Mouse (Mus musculus) small intestine, adult 2 months (tissue): ENCODE results near the gene 4921524J17Rik. TPM values are rescaled to one million over a fixed set of nuclear protein-coding genes. Genes with fewer than 3 reads are reported as not detected.

Experiments used
- H3K27ac ChIP-seq: fragments of 200-500 bp; 2 replicates; pipeline ENCODE4 v1.5.1; 2012; ENCODE audit warnings: low read depth, low read length, control low read depth, inconsistent platforms; ENCODE audit not compliant: insufficient read depth
- H3K27me3 ChIP-seq: fragments of 200-500 bp; 2 replicates; pipeline ENCODE4 v1.6.1; 2012; ENCODE audit warnings: mild to moderate bottlenecking, moderate library complexity, low read length, inconsistent platforms; ENCODE audit not compliant: control insufficient read depth, insufficient read depth
- H3K36me3 ChIP-seq: fragments of 200-500 bp; 2 replicates; pipeline ENCODE4 v1.6.1; 2012; ENCODE audit warnings: mild to moderate bottlenecking, low read length, control low read depth, inconsistent platforms; ENCODE audit not compliant: control insufficient read depth, insufficient read depth
- H3K4me1 ChIP-seq: fragments of 200-500 bp; 2 replicates; pipeline ENCODE4 v1.6.1; 2012; ENCODE audit warnings: low read length, inconsistent platforms, mixed read lengths; ENCODE audit not compliant: control insufficient read depth, insufficient read depth, insufficient read length
- H3K4me3 ChIP-seq: fragments of 200-500 bp; 2 replicates; pipeline ENCODE4 v1.5.1; 2012; ENCODE audit warnings: low read depth, mild to moderate bottlenecking, control low read depth, inconsistent platforms, low read length, moderate library complexity
- CTCF ChIP-seq: fragments of 200-500 bp; IDR thresholded peaks from 2 replicates; pipeline ENCODE4 v1.5.1; 2012; ENCODE audit warnings: low read depth, mild to moderate bottlenecking, control low read depth, inconsistent platforms, low read length, moderate library complexity, mixed read lengths; ENCODE audit not compliant: insufficient replicate concordance, insufficient read length; ENCODE audit errors: extremely low read depth
- POLR2A ChIP-seq: fragments of 200-500 bp; IDR thresholded peaks from 2 replicates; pipeline ENCODE4 v1.6.1; 2012; ENCODE audit warnings: low read depth, mild to moderate bottlenecking, control low read depth, inconsistent platforms, low read length, moderate library complexity
- WGBS: fragments of 180-500 bp; shearing (Covaris S2); methylation state at CpG from one replicate; pipeline ENCODE4 v1.1.7; 2018; 5-methylcytosine and 5-hydroxymethylcytosine counted together
- polyA plus RNA-seq: library from polyadenylated mRNA; depleted of rRNA; stranded (reverse); fragments of >200 nt; gene quantifications from 2 replicates; pipeline ENCODE4 v1.2.3, GENCODE M21; 2012

The 4921524J17Rik gene
- polyA plus RNA-seq, 1 experiment: 1.3 TPM

- H3K36me3 ChIP-seq: peaks cover 4% of the 10 kb centered on the region; the same call in 1 of the 2 replicates
- TF ChIP-seq POLR2A: no peak
- TF ChIP-seq CTCF: no peak
- WGBS: 37% methylated on average over 4 of the region's 4 CpGs
- H3K27me3 ChIP-seq: no peaks in the 10 kb centered on the region
- H3K4me3 ChIP-seq: no peak overlapping the region
- H3K27ac ChIP-seq: peak overlapping the region; percentile 21; the same call in 1 of the 2 replicates
- peaks cover 2% of the 10 kb centered on the region for H3K4me1 ChIP-seq
Observed at GRCm38 (mm10) chr8:85429219-85429618, 3.4 kb downstream of the 4921524J17Rik start.

DNA sequence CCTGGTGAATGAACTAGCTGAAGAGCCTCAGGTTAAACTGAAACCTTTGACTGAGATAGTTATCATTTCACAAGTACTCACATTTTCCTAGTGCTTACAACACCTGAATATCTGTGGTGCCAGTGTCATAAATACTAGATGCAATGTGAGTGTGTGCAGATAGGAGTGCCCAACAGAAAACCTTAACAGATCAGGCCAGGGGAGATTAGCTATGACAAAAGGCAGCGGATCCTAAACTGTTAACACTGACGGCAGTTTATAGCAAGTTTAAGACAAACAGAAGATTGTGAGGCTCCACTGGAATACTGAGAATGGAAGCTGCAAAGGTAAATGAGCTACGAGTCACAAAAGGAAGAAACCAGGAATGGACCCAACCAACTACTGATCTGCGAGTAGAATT lies 5.6 kb downstream of the 4921524J17Rik start:
- H3K27me3 ChIP-seq: no peaks in the 10 kb centered on the region
- 53% methylated on average over 4 of the region's 4 CpGs for WGBS
- H3K36me3 ChIP-seq: peaks cover 5% of the 10 kb centered on the region
- no peak overlapping the region for H3K4me3 ChIP-seq
- peaks cover 2% of the 10 kb centered on the region for H3K4me1 ChIP-seq
- no peak overlapping the region for H3K27ac ChIP-seq
- TF ChIP-seq POLR2A: no peak
- no peak for TF ChIP-seq CTCF

DNA sequence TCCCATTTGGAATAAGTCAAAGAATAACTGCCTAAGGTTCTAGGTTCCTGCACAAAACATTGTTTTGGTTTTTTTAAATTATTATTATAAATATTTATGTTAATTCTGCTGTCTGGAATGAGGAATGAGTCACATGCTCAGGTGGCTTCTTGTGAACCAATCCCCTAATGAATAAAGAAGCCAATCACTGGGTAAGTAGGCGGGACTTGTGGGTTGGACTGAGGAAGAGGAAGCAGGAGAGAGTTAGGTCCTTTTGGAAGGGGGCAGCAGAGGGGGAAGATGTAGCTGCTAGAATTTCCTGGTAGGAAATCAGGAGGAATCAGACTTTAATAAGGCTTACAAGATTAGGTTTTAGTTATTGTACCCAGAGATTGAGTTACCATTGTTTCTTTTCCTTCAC lies 11.3 kb downstream of the 4921524J17Rik start:
- Histone ChIP-seq H3K27ac (no peak overlapping the region), H3K36me3 (peaks cover 10% of the 10 kb centered on the region), H3K4me1 (no peaks in the 10 kb centered on the region; the same call in 1 of the 2 replicates), H3K4me3 (no peak overlapping the region), H3K27me3 (no peaks in the 10 kb centered on the region)
- WGBS: 93% methylated on average over 1 of the region's 1 CpGs
- TF ChIP-seq CTCF (no peak), POLR2A (no peak)

DNA sequence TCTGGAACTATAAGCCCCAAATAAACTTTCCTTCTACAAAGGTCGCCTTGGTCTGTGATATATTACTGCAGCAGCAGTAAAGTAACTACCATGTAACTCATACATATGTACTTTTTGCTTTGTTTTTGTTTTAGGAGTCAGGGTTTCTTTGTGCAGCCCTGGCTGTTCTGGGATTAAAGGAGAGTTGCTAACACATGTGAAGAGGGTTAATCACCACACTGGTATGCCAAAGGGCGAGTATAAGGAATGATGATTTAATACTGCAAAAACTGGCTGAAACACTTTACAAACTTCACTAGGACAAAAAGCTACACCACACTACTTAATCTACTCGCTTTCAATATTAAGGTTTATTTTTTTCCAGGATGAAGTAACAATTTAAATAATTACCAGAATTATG lies 24.1 kb downstream of the 4921524J17Rik start:
- TF ChIP-seq CTCF (no peak), POLR2A (no peak)
- WGBS: 71% methylated on average over 3 of the region's 3 CpGs
- H3K27ac ChIP-seq: no peak overlapping the region
- peaks cover 11% of the 10 kb centered on the region for H3K36me3 ChIP-seq
- no peaks in the 10 kb centered on the region for H3K27me3 ChIP-seq
- no peaks in the 10 kb centered on the region for H3K4me1 ChIP-seq
- H3K4me3 ChIP-seq: no peak overlapping the region

DNA sequence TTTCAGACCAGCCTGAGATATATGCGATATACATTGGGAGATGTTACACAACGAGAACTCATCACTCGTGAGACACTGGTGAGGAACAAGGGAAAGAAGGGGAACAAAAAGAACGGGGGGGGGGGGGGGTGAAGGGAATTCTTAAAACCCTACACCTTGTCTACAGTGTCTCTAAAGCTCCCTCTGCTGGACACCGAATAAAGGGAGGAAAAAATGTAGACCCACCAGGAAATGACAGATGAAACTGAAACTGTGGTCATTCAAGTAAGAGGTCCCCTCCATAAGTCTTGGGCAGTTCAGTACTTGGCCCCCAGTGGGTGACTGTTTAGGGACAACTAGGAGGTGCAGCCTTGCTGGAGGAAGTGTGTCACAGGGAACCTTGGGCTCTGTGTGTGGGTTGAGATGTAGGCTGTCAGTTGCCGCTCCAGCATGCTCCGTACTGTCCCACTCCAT lies 24.6 kb downstream of the 4921524J17Rik start:
- H3K4me1 ChIP-seq: no peaks in the 10 kb centered on the region
- no peak overlapping the region for H3K4me3 ChIP-seq
- no peaks in the 10 kb centered on the region for H3K27me3 ChIP-seq
- no peak overlapping the region for H3K27ac ChIP-seq
- 50% methylated on average over 7 of the region's 7 CpGs for WGBS
- H3K36me3 ChIP-seq: peaks cover 11% of the 10 kb centered on the region
- TF ChIP-seq CTCF (peak; percentile 27; the same call in 1 of the 2 replicates), POLR2A (no peak)

DNA sequence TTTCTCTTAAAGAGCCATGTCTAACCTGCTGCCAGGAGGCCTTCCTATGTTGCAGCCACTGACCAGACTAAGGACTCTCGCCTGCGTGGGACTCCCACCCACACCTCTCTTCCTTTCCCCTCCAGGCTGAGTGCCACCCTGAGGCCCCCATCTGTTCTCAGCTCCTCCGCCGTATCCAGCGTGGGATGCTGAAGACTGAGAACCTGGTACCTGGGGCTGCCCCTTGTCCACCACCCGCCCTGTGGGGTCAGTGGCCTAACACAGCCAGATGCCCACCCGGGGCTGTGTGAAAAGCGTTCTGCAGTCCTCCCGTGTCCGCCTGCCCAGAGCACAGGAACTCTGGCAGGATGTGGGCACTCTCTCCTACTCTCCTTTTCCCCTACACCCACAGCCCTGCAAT lies 26.7 kb downstream of the 4921524J17Rik start:
- peaks cover 7% of the 10 kb centered on the region for H3K36me3 ChIP-seq
- WGBS: 74% methylated on average over 7 of the region's 10 CpGs
- TF ChIP-seq POLR2A: no peak

DNA sequence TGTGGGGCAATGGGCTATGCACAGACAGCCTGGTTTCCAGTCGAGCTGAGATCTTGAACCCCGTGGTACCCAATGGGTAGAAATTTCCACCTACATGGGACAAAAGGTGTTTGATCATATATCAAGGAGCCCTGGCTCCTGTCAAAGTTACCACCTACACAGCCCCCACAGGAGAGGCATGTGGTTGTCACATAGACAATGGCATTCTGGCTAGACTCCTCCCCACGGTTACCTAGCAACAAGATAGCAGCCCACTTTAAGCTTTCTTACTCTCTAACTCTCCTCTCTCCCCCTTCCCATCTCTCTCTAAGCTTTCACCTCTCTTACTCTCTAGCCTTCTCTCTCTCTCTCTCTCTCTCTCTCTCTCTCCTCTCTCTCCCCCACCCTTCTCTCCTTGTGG lies 27.2 kb downstream of the 4921524J17Rik start:
- no peak overlapping the region for H3K27ac ChIP-seq
- 49% methylated on average over 3 of the region's 3 CpGs for WGBS
- no peaks in the 10 kb centered on the region for H3K27me3 ChIP-seq
- peaks cover 6% of the 10 kb centered on the region for H3K36me3 ChIP-seq
- TF ChIP-seq CTCF (no peak), POLR2A (no peak)
- no peak overlapping the region for H3K4me3 ChIP-seq
- no peaks in the 10 kb centered on the region for H3K4me1 ChIP-seq

More for the DNA sequence above, 26.7 kb downstream of the 4921524J17Rik start:
- Histone ChIP-seq H3K4me1 (no peaks in the 10 kb centered on the region), H3K27ac (no peak overlapping the region), H3K27me3 (no peaks in the 10 kb centered on the region), H3K4me3 (no peak overlapping the region)
